Mouse (Mus musculus) limb, embryonic 13.5 days (tissue): ENCODE results near the gene Pam. TPM values are rescaled to one million over a fixed set of nuclear protein-coding genes. Genes with fewer than 3 reads are reported as not detected.

Experiments used
- ATAC-seq: fragments of 200-750 bp; cut with Nextera tagmentation; 2 replicates; pipeline ENCODE4 v1.8.0; 2017; ENCODE audit warnings: low read depth, moderate number of reproducible peaks, moderate TSS enrichment; ENCODE audit not compliant: low FRiP score
- H3K27ac ChIP-seq: fragments of 300-500 bp; sonication (generic); 2 replicates; pipeline ENCODE4 v1.5.1; 2015; ENCODE audit warnings: inconsistent platforms, mild to moderate bottlenecking, moderate library complexity
- H3K27me3 ChIP-seq: fragments of 300-500 bp; sonication (generic); 2 replicates; pipeline ENCODE4 v1.6.1; 2015; ENCODE audit warnings: mild to moderate bottlenecking, inconsistent platforms
- H3K36me3 ChIP-seq: fragments of 300-500 bp; sonication (generic); 2 replicates; pipeline ENCODE4 v1.6.1; 2015; ENCODE audit warnings: inconsistent platforms, mild to moderate bottlenecking, moderate library complexity
- H3K4me1 ChIP-seq: fragments of 300-500 bp; sonication (generic); 2 replicates; pipeline ENCODE4 v1.6.1; 2015; ENCODE audit warnings: inconsistent platforms
- H3K4me2 ChIP-seq: fragments of 300-500 bp; sonication (generic); replicated peaks from 2 replicates; pipeline ENCODE4 v1.6.1; 2015; ENCODE audit warnings: inconsistent platforms, mild to moderate bottlenecking, moderate library complexity
- H3K4me3 ChIP-seq: fragments of 300-500 bp; sonication (generic); 2 replicates; pipeline ENCODE4 v1.5.1; 2015; ENCODE audit warnings: moderate library complexity, mild to moderate bottlenecking, inconsistent platforms
- H3K9ac ChIP-seq: fragments of 300-500 bp; sonication (generic); 2 replicates; pipeline ENCODE4 v1.6.1; 2015; ENCODE audit warnings: mild to moderate bottlenecking, inconsistent platforms
- H3K9me3 ChIP-seq: fragments of 300-500 bp; sonication (generic); 2 replicates; pipeline ENCODE4 v1.6.1; 2016; ENCODE audit warnings: inconsistent platforms
- WGBS: fragments of 180-500 bp; shearing (Covaris S2); methylation state at CpG from one replicate; pipeline ENCODE4 v1.1.7; 2015; 5-methylcytosine and 5-hydroxymethylcytosine counted together
- polyA plus RNA-seq: library from polyadenylated mRNA; unstranded; fragments of >200 nt; fragmentation: Nextera tagmentation; extraction: Ambion mirVana; gene quantifications from 2 replicates; pipeline ENCODE4 v1.2.1, GENCODE M21; 2015

Pam gene
- polyA plus RNA-seq = 45.3 and 45.8 TPM in 2 replicates

DNA sequence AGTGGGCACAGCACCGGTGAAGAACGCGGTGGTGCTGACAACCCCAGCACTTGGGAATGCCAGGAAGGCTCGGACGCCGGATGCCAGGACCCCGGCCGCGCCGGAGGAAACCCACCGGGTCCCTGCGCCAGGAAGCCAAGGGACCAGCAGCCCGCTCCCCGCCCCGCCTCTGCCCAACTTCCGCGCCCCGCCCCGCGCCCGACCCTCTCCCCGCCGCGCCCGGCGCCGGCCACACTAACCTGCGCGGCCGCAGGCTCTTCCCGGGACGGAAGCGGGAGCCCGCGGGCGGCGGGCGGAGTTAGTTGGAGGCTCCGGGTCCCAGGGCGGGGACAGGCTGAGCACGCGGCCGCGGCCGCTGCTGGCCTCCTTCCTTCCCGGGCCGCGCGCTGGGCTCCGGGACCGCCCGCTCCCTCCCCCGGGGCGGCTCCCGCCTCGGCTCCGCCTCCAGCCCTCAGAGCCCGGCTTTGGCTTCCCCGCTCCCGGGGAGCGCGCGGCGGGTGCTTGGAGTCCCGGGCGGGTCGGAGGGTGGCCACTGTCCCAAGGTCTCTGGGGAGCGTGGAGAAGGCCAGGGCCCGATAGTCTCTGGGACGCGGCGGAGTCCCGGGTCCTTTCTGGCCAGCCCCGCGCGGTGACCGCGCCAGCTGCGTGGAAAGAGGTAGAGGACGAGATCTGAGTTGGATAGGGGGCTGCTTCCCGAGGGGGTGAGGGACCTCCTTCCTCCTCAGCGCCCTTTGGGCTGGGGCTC is at the start of gene Pam:
TSS of gene Pam (minus strand) at position 401 of the 745 bp plus-strand sequence.
- peak; percentile 94 for ATAC-seq
- no peaks in the 10 kb centered on the region for H3K9me3 ChIP-seq
- 0% methylated on average over 35 of the region's 82 CpGs for WGBS
- peak within 1 kb of the TSS; percentile 79 for H3K9ac ChIP-seq
- H3K4me3 ChIP-seq = peak within 1 kb of the TSS; percentile 73
- H3K27ac ChIP-seq = peak within 1 kb of the TSS; percentile 76
- H3K27me3 ChIP-seq = no peaks in the 10 kb centered on the region
- peaks cover 9% of the 10 kb centered on the region; the same call in 1 of the 2 replicates for H3K4me1 ChIP-seq
- H3K36me3 ChIP-seq = no peaks in the 10 kb centered on the region
- H3K4me2 ChIP-seq = peak within 1 kb of the TSS; percentile 78

DNA sequence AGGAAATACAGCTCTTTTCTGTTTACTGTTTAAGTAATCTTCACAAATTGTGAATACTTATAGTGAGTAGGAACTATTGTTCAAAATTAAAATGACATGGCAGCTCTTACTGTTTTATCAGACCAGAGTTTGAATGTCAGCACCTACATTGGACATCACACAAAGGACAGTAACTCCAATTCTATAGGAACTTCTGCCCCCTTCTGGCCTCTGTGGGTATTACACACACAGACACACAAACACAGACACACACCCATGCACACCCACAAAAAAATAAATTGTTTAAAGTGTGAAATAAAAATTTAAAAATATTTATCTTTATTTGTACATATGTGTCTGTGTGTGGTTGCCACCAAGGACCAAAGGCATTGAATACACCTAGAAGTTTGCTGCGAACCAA is 49.4 kb upstream of the Pam start:
- Histone ChIP-seq H3K9ac (no peak overlapping the region), H3K27me3 (no peaks in the 10 kb centered on the region), H3K4me1 (no peaks in the 10 kb centered on the region), H3K36me3 (no peaks in the 10 kb centered on the region), H3K9me3 (no peaks in the 10 kb centered on the region), H3K4me3 (no peak overlapping the region), H3K4me2 (no peak overlapping the region), H3K27ac (no peak overlapping the region)
- ATAC-seq = no peak
- WGBS = 86% methylated on average over 1 of the region's 1 CpGs

DNA sequence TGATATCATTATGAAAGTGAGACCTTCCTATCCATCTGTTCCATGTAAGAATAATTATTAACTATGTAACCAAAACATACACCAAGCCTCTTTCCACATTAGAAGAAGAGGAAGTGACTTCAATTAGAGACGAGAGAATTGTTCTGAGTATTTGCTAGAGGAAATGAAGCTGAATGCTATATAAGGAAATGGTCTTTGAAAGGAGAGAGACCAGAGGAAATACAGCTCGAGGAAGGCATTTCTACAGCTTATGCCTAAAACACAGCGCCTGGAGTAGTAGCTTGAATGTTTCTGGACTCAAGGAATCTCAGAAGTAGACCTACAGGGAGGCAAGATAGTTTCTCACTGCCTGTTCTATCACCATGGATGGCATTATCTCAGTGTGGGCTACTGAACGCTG is 35.8 kb upstream of the Pam start:
- H3K27me3 ChIP-seq = no peaks in the 10 kb centered on the region
- H3K9me3 ChIP-seq = no peaks in the 10 kb centered on the region
- no peak for ATAC-seq
- H3K4me2 ChIP-seq = no peak overlapping the region
- H3K4me1 ChIP-seq = no peaks in the 10 kb centered on the region; the same call in 1 of the 2 replicates
- H3K36me3 ChIP-seq = no peaks in the 10 kb centered on the region
- 66% methylated on average over 4 of the region's 4 CpGs for WGBS
- H3K9ac ChIP-seq = no peak overlapping the region
- no peak overlapping the region for H3K4me3 ChIP-seq
- H3K27ac ChIP-seq = no peak overlapping the region

DNA sequence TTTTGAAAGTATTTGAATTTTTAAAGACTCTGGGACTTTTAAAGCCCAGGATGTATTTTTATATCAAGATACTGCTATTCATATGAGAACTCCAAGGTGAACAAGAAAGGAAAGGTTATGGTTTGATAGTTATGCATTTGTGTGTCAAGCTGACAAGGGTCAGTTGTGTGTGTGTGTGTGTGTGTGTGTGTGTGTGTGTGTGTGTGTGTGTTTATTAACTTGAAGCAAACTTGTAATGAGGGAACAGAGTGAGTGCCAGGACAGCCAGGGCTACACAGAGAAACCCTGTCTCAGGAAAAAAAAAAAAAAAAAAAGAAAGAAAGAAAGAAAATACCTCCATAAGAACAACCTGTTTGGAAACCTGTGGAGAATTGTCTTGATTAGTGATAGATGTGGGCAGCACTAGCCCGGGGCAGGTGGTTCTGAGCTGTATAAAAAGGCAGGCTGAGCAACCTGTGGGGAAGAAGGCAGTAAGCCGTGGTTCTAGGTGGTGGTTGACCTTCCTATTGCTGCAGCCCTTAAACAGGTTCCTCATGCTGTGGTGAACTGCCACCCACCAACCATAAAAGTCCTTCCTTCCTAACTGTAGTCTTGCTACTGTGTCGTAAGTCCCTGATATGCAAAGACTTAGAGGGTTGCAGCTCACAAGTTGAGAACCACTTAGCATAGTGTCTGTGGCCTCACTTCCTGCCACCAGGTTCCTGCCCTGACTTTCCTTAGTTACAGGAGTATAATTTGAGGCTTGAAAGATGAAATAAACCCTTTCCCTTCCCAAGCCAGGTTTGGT is 34.3 kb upstream of the Pam start:
- no peak for ATAC-seq
- Histone ChIP-seq H3K27ac (no peak overlapping the region), H3K9ac (no peak overlapping the region), H3K9me3 (no peaks in the 10 kb centered on the region), H3K4me2 (no peak overlapping the region), H3K36me3 (no peaks in the 10 kb centered on the region), H3K4me1 (peaks cover 3% of the 10 kb centered on the region; the same call in 1 of the 2 replicates), H3K4me3 (no peak overlapping the region), H3K27me3 (no peaks in the 10 kb centered on the region)
- WGBS = 78% methylated on average over 3 of the region's 3 CpGs

DNA sequence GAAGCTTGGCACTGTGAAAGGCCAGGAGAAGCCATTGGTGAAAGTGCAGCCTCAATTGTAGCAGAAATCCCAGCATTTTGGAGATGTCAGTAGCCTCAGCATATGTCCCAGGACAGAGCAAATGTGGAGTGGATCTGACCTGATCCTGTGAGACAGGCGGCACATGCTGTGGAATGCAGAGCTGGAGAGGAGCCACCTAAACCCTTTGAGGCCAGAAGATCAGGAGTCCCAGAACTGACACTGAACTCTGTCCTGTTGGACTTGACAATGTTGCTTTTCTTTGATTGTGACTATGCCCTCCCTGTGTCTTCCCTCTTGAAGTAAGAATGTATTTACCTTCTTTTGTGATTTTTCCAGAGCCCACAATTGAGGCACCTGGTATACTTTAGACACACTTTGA is 33.7 kb upstream of the Pam start:
- Histone ChIP-seq H3K4me2 (no peak overlapping the region), H3K36me3 (no peaks in the 10 kb centered on the region), H3K9ac (no peak overlapping the region), H3K27ac (no peak overlapping the region), H3K9me3 (no peaks in the 10 kb centered on the region), H3K4me3 (no peak overlapping the region), H3K4me1 (peaks cover 3% of the 10 kb centered on the region; the same call in 1 of the 2 replicates), H3K27me3 (no peaks in the 10 kb centered on the region)
- ATAC-seq = no peak
- 81% methylated on average over 1 of the region's 1 CpGs for WGBS

DNA sequence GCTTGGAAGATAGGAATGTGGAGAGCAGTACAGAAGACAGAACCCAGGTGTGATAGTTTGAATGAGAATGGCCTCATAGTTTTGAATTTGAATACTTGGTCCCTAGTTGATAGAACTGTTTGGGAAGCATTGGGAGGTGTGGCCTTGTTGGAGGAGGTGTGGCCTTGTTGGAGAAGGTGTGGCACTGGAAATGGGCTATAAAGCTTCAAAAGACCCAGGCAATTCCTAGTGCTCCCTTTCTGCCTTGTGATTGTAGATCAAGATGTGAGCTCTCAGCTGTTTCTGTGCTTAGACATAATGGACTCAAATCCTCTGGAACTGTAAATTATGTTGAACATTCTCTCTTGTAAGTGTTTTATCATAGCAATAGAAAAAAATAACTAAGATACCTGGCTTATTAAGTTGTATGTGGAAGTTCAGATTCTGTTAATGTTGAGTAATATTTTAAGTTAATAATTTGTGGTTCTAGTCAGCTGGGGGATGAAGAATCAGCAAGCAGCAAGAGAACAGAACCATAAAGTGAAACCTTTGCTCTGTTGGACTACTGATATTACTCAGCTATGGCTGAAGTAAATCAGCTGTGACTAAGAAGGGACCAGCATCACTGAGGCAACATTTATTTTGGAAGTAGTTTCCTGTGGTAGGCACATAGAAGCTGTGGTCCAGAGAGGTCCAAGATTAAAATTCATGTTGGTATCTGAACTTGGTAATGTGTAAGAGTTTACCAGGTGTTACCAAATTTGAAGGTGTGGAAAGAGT is 33.1 kb upstream of the Pam start:
- Histone ChIP-seq H3K36me3 (no peaks in the 10 kb centered on the region), H3K4me3 (no peak overlapping the region), H3K9ac (no peak overlapping the region), H3K4me1 (peaks cover 3% of the 10 kb centered on the region; the same call in 1 of the 2 replicates), H3K9me3 (no peaks in the 10 kb centered on the region), H3K27me3 (no peaks in the 10 kb centered on the region), H3K4me2 (no peak overlapping the region), H3K27ac (no peak overlapping the region)
- ATAC-seq = no peak

DNA sequence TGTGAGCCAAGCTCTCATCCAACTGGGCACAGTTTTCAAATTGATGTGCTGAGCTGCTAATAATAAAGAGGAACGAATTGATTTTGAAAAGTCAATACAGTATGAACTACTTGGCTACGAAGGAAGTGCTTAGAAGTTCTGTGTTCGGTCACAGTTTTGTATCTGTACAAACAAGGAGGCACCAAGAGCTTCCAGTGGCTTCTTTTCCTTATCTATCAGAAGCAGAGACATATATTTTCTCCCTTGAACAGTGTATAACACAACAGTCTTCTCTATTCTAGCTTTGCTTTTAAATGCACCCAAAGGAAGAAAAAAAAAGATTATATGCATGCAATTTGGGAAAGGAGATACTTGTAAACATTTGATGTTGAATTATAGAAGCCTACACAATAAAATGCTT is 30.8 kb upstream of the Pam start:
- WGBS = 83% methylated on average over 3 of the region's 3 CpGs
- Histone ChIP-seq H3K27ac (no peak overlapping the region), H3K9ac (no peak overlapping the region), H3K4me2 (no peak overlapping the region), H3K4me1 (0 out of 2 replicates have a peak, but pooled peaks cover 3% of the 10 kb centered on the region), H3K9me3 (no peaks in the 10 kb centered on the region), H3K36me3 (no peaks in the 10 kb centered on the region), H3K27me3 (no peaks in the 10 kb centered on the region), H3K4me3 (no peak overlapping the region)
- ATAC-seq = no peak

DNA sequence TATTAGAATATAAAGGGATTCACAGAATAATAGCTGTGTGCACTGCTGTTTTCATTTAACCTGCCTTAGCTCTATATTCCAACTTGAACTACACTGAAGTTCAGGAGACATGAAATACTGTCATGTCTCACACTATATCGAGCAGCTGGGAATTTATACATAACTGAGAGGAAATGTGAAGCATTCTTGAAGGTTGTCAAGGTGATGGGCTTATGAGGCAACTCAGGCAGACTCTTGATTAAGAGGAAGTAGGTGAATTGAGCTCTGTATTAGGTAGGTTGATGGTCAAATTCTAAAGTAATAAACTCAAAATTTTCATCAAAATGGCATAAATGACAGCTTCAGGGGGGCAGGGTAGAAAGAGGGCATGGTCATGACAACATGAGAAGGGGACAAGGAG is 29.3 kb upstream of the Pam start:
- Histone ChIP-seq H3K27ac (no peak overlapping the region), H3K4me2 (no peak overlapping the region), H3K9ac (no peak overlapping the region), H3K9me3 (no peaks in the 10 kb centered on the region), H3K4me1 (0 out of 2 replicates have a peak, but pooled peaks cover 3% of the 10 kb centered on the region), H3K27me3 (no peaks in the 10 kb centered on the region), H3K36me3 (no peaks in the 10 kb centered on the region), H3K4me3 (no peak overlapping the region)
- WGBS = 61% methylated on average over 1 of the region's 1 CpGs
- ATAC-seq = no peak

DNA sequence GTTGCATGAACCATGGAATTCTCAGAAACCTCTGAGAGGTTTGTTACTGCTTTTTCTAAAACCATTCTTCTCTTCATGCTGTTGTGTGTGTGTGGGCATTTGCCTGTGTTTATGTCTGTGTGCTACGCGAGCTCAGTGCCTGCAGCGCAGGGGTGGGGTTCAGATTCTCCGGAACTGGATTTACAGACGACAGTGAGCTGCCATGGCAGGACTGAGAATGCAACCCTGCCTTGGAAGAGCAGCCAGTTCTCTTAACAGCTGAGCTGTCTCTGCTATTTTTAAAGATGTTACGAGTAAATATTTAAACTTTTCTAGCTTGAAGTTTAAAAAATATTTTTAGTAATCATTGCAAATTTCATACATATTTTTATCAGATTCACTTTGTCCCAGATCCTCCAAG is 24.1 kb upstream of the Pam start:
- 80% methylated on average over 6 of the region's 6 CpGs for WGBS

DNA sequence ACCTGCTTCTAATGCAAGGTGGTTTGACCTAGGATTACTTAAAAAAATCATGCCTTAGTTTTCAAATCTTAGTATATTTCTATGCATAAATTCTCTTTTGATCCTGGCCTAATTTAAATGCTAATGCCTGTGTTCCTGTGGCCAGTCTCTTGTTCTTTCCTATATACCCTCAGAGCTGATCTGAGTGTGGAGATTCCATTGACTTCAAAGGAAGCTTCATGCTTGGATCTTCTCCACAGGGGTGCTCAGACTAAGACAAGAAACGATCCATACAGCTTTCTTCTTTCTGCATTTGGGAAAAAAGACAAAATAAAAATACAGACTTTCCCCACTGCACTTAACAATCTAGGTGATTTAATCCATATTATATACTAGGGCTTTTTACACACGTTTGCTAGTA is 12.2 kb upstream of the Pam start:
- Histone ChIP-seq H3K9ac (no peak overlapping the region), H3K9me3 (no peaks in the 10 kb centered on the region), H3K27me3 (no peaks in the 10 kb centered on the region), H3K4me3 (no peak overlapping the region), H3K36me3 (no peaks in the 10 kb centered on the region), H3K4me2 (no peak overlapping the region), H3K27ac (no peak overlapping the region), H3K4me1 (no peaks in the 10 kb centered on the region)
- no peak for ATAC-seq
- WGBS = 47% methylated on average over 2 of the region's 2 CpGs

More for the DNA sequence above, 24.1 kb upstream of the Pam start:
- H3K36me3 ChIP-seq = no peaks in the 10 kb centered on the region
- no peak overlapping the region for H3K4me3 ChIP-seq
- H3K27me3 ChIP-seq = no peaks in the 10 kb centered on the region
- no peak overlapping the region for H3K9ac ChIP-seq
- ATAC-seq = no peak
- H3K27ac ChIP-seq = no peak overlapping the region
- no peak overlapping the region for H3K4me2 ChIP-seq
- no peaks in the 10 kb centered on the region for H3K4me1 ChIP-seq
- no peaks in the 10 kb centered on the region for H3K9me3 ChIP-seq

DNA sequence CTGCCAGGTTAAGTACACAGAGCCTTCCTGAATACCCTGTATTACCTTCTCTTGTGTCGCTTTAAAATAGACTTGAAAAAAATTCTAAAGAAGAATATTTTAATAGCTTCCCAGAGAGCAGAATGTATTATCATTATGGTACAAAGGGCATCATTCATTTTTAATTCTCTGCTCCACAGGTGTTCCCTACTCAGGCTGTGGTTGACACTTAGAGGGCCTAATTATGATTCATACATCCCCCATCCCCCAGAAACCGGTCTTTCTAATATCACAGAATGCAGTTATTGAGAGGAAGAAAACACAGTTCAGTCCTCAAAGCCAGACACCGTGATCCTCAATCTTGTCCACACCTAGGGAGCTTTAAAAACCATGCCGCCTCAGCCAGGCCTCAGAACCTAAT is 4.0 kb upstream of the Pam start:
- Histone ChIP-seq H3K9ac (no peak overlapping the region), H3K36me3 (no peaks in the 10 kb centered on the region), H3K4me1 (peaks cover 4% of the 10 kb centered on the region; the same call in 1 of the 2 replicates), H3K9me3 (no peaks in the 10 kb centered on the region), H3K27me3 (no peaks in the 10 kb centered on the region), H3K4me3 (no peak overlapping the region), H3K4me2 (no peak overlapping the region), H3K27ac (no peak overlapping the region)
- 47% methylated on average over 4 of the region's 4 CpGs for WGBS
- no peak for ATAC-seq
